Mouse (Mus musculus) intestine, postnatal 0 days (tissue): ENCODE measurements at regions not wholly inside any gene's neighbourhood (a gene's known extent, or its start where the extent isn't known, plus 50 kb on each side); places are given as distances from the start of the nearest gene placed in this dataset.

ENCODE experiments used
- ATAC-seq: fragments of 200-750 bp; cut with Nextera tagmentation; 2 replicates; pipeline ENCODE4 v1.8.0; 2017; ENCODE audit warnings: mild to moderate bottlenecking, moderate TSS enrichment, moderate library complexity
- H3K27ac ChIP-seq: fragments of 300-500 bp; sonication (generic); 2 replicates; pipeline ENCODE4 v1.5.1; 2014; ENCODE audit warnings: mild to moderate bottlenecking, low read depth, low read length, moderate library complexity
- H3K27me3 ChIP-seq: fragments of 300-500 bp; sonication (generic); replicated peaks from 2 replicates; pipeline ENCODE4 v1.6.1; 2014; ENCODE audit warnings: low read length, mixed read lengths; ENCODE audit not compliant: control insufficient read depth, insufficient read depth
- H3K36me3 ChIP-seq: fragments of 300-500 bp; sonication (generic); 2 replicates; pipeline ENCODE4 v1.6.1; 2014; ENCODE audit warnings: mild to moderate bottlenecking, moderate library complexity; ENCODE audit not compliant: control insufficient read depth, insufficient read depth
- H3K4me1 ChIP-seq: fragments of 300-500 bp; sonication (generic); replicated peaks from 2 replicates; pipeline ENCODE4 v1.6.1; 2014; ENCODE audit warnings: antibody characterized with exemption, low read length, mixed read lengths; ENCODE audit not compliant: control insufficient read depth, insufficient read depth
- H3K4me2 ChIP-seq: fragments of 300-500 bp; sonication (generic); replicated peaks from 2 replicates; pipeline ENCODE4 v1.6.1; 2014; ENCODE audit warnings: low read depth, mild to moderate bottlenecking, moderate library complexity
- H3K4me3 ChIP-seq: fragments of 300-500 bp; sonication (generic); 2 replicates; pipeline ENCODE4 v1.5.1; 2014; ENCODE audit warnings: low read depth, low read length
- H3K9ac ChIP-seq: fragments of 300-500 bp; sonication (generic); 2 replicates; pipeline ENCODE4 v1.6.1; 2014; ENCODE audit warnings: mild to moderate bottlenecking, low read depth, low read length
- H3K9me3 ChIP-seq: fragments of 300-500 bp; sonication (generic); 2 replicates; pipeline ENCODE4 v1.6.1; 2016; ENCODE audit warnings: mixed run types; ENCODE audit not compliant: control insufficient read depth
- CTCF ChIP-seq: sonication (generic); IDR thresholded peaks from 2 replicates; pipeline ENCODE4 v1.5.1; 2016; ENCODE audit warnings: low read depth, mild to moderate bottlenecking, control low read depth, antibody characterized with exemption, moderate library complexity
- WGBS: fragments of 180-500 bp; shearing (Covaris S2); extraction: QIAGEN DNeasy Blood & Tissue Kit; methylation state at CpG from one replicate; pipeline ENCODE4 v1.1.7; 2014; 5-methylcytosine and 5-hydroxymethylcytosine counted together

DNA sequence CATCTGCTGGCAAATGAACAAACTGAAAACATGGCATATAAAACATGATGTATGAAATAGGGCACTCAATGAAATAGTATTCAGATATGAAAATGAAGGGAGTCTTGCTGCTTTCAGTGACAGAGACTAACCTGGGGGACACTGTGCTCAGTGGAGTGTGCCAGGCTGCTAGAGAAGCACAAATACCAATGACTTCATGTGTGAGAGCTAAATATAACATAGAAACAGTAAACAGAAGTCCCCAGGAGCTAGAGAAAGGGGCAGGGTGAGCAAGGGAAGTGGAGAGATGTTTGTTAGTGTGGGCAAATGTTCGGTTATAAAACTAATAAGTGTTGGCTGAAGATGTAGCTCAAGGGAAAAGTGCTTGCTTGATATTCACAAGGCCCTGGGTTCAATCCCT, 293.2 kb upstream of the Jmjd1c start:
- Histone ChIP-seq H3K27ac (no peak overlapping the region), H3K9me3 (peaks cover 3% of the 10 kb centered on the region; the same call in 1 of the 2 replicates), H3K9ac (no peak overlapping the region), H3K36me3 (no peaks in the 10 kb centered on the region), H3K4me3 (no peak overlapping the region), H3K27me3 (no peaks in the 10 kb centered on the region), H3K4me1 (no peaks in the 10 kb centered on the region), H3K4me2 (no peak overlapping the region)
- WGBS: 76% methylated on average over 1 of the region's 1 CpGs
- no peak for TF ChIP-seq CTCF
- no peak for ATAC-seq

DNA sequence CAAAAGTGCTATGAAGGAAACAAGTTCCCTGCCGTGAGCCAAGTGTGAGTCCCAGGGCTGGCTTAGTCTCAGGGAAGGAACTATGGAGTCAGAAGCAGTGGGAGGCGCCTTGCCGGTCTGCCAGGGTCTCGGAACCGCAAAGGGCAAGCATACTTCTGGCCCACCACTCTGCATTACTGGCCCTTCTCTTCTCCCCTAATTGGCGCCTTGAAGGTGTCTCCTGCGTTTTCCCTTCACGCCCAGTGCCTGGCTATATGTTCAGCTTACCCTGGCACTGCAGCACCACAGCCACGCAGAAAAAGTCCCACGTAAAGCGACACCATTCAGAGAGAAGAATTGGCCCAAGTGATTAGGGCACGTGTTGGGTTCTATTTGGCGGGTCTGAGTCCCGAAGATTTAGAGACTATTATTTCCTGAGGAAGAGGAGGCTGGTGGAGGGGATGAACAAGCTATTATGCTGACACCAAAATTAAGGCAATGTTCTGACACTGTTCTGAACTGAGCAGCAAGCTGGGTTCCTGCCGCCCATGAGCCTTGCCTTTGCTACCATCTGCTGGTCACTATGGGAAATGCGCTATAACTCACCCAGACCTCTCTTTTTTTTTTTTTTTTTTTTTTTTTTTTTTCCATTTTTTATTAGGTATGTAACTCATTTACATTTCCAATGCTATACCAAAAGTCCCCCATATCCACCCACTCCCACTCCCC, 288.5 kb upstream of the Jmjd1c start:
- Histone ChIP-seq H3K9ac (no peak overlapping the region), H3K4me3 (no peak overlapping the region), H3K27me3 (no peaks in the 10 kb centered on the region), H3K4me2 (no peak overlapping the region), H3K36me3 (no peaks in the 10 kb centered on the region), H3K9me3 (peaks cover 3% of the 10 kb centered on the region; the same call in 1 of the 2 replicates), H3K4me1 (no peaks in the 10 kb centered on the region), H3K27ac (no peak overlapping the region)
- TF ChIP-seq CTCF: peak; percentile 80
- WGBS: 52% methylated on average over 16 of the region's 16 CpGs
- ATAC-seq: no peak

DNA sequence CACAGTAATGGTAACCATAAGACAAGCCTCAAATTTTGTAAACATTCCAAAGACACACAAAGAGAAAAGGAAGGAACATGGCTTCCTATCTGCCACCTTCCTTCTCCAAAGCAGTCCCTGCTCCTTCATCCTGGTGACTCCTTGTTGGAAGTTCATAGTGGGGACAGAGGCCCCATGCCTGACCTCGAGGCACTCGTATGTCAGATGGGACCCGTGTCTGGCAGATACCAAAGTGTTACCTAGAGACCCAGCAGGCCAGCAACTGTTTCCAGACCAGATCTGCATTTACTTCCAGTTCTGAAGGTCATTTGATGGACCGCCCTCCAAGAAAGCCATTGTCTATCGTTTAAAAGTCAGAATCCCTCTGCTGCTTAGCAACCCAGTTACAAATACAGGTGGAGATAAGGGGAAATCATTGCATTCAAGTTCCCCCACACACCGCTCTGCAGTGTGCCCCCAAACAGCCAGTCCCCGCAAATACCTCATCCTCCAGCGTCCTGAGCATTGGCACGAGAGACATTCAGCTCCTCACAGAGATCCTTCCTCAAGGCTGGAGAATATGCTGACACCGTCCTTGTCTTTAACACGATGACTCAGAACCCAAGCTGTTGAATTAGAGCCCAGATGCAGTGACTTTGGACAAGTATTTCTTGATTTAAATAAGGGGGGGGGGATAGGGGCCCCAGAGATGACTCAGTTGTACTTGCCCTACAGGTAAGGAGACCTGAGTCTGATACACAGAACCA, 283.2 kb upstream of the Jmjd1c start:
- H3K4me2 ChIP-seq: no peak overlapping the region
- H3K36me3 ChIP-seq: no peaks in the 10 kb centered on the region
- H3K9me3 ChIP-seq: no peaks in the 10 kb centered on the region
- ATAC-seq: no peak
- H3K4me3 ChIP-seq: no peak overlapping the region
- 70% methylated on average over 11 of the region's 11 CpGs for WGBS
- H3K9ac ChIP-seq: no peak overlapping the region
- H3K27me3 ChIP-seq: no peaks in the 10 kb centered on the region
- 0 out of 2 replicates have a peak, but pooled peaks cover 5% of the 10 kb centered on the region for H3K4me1 ChIP-seq
- TF ChIP-seq CTCF: no peak
- no peak overlapping the region for H3K27ac ChIP-seq

DNA sequence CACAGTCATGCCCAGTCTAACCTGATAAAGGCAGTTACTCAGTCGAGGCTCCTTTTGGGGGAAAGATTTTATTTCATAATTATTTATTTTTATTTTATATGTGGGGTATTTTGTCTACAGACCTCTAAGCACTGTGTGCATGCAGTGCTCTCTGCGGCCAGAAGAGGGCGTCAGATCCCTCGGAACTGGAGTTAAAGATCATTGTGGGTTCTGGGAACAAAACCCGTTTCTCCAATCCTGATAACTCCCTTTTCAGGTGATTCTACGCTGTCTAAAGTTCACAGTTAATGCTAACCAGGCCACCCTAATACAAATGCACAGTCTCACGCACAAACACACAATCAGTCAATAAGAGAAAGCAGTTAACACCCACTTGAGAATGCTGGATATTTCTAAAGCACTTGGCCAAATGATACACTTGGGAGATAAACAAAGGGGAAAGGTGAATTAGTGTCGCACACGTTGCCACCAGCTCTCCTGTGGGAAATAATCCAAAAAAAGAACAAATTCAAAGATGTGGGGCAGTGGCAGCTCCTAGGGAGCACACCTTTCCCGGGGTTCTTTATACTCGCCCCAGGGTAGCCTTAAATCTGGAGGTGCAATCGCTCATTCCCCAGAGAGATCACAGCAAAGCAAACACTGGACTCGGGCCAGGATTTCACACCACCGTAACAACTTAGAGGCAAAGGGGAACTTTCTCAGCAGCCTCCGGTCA, 281.9 kb upstream of the Jmjd1c start:
- Histone ChIP-seq H3K27me3 (no peaks in the 10 kb centered on the region), H3K9me3 (no peaks in the 10 kb centered on the region), H3K9ac (no peak overlapping the region), H3K4me3 (peak overlapping the region; percentile 23; the same call in 1 of the 2 replicates), H3K36me3 (no peaks in the 10 kb centered on the region), H3K4me1 (0 out of 2 replicates have a peak, but pooled peaks cover 5% of the 10 kb centered on the region), H3K27ac (no peak overlapping the region), H3K4me2 (peak overlapping the region; percentile 63)
- peak; percentile 54 for TF ChIP-seq CTCF
- 11% methylated on average over 15 of the region's 15 CpGs for WGBS
- peak; percentile 33; the same call in 1 of the 2 replicates for ATAC-seq

DNA sequence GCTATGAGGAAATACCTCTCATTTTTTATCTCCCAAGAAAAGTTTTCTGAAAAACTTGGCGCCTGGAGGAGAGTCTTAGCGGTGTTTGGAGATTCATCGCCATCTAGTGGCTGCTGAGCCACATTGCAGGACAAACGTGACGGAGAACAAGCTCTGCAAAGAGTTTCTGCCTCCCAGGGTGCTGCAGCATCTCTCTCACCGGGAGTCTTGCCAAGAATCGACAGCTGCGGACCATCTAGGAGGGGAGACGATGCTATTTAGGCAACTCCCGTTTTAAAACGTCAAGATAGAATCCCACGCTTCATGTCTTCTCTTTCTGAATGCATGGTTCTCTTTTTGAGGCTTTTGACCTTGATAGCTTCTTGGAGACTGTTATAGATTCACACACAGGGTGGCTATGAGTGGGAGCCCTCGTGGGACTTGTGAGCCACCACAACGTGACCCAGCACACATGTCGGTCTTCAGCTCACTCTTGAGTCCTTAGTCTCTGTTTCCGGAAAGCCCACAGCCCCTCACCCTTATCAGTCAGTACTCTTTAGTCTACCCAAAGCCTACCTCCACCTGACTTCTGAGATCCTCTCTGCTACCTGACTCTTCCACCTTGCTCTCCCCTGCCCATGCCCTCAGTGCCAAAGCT, 281.2 kb upstream of the Jmjd1c start:
- WGBS: 9% methylated on average over 16 of the region's 16 CpGs
- TF ChIP-seq CTCF: peak; percentile 85
- no peak overlapping the region for H3K27ac ChIP-seq
- H3K4me2 ChIP-seq: peak overlapping the region; percentile 63
- no peaks in the 10 kb centered on the region for H3K36me3 ChIP-seq
- peak; percentile 61 for ATAC-seq
- no peak overlapping the region for H3K9ac ChIP-seq
- H3K4me1 ChIP-seq: 0 out of 2 replicates have a peak, but pooled peaks cover 5% of the 10 kb centered on the region
- H3K4me3 ChIP-seq: peak overlapping the region; percentile 23; the same call in 1 of the 2 replicates
- H3K27me3 ChIP-seq: no peaks in the 10 kb centered on the region
- H3K9me3 ChIP-seq: no peaks in the 10 kb centered on the region
